Mouse (Mus musculus): ENCODE measurements around the gene Topbp1.

GRCm38 (mm10) chr9:103380566-103380965 is 75.6 kb downstream of the Topbp1 start:
- TF ChIP-seq POLR2A (IDR thresholded peaks at IDR 0.05; ENCODE audit: extremely low read depth, insufficient read depth, low read length) (no peak), CTCF (IDR thresholded peaks at IDR 0.05; ENCODE audit: low read depth, low read length) (no peak)

Data from liver, adult 2 months (tissue).